Mouse (Mus musculus) intestine, embryonic 16.5 days (tissue): Measurements from ENCODE around the gene Nek6. TPM values are rescaled to one million over a fixed set of nuclear protein-coding genes. Genes with fewer than 3 reads are reported as not detected.

Source experiments
- ATAC-seq: fragments of 200-750 bp; cut with Nextera tagmentation; 2 replicates; pipeline ENCODE4 v1.8.0; 2017; ENCODE audit warnings: moderate TSS enrichment, moderate library complexity
- H3K27ac ChIP-seq: fragments of 300-500 bp; sonication (generic); 2 replicates; pipeline ENCODE4 v1.5.1; 2014; ENCODE audit warnings: mild to moderate bottlenecking, low read length
- H3K27me3 ChIP-seq: fragments of 300-500 bp; sonication (generic); replicated peaks from 2 replicates; pipeline ENCODE4 v1.6.1; 2014; ENCODE audit warnings: low read length, control low read depth, mixed read lengths; ENCODE audit not compliant: control insufficient read depth, insufficient read depth
- H3K36me3 ChIP-seq: fragments of 300-500 bp; sonication (generic); 2 replicates; pipeline ENCODE4 v1.6.1; 2014; ENCODE audit warnings: low read length, control low read depth; ENCODE audit not compliant: control insufficient read depth, insufficient read depth
- H3K4me1 ChIP-seq: fragments of 300-500 bp; sonication (generic); 2 replicates; pipeline ENCODE4 v1.6.1; 2014; ENCODE audit warnings: low read length, control low read depth, mixed read lengths; ENCODE audit not compliant: control insufficient read depth, insufficient read depth
- H3K4me2 ChIP-seq: fragments of 300-500 bp; sonication (generic); 2 replicates; pipeline ENCODE4 v1.6.1; 2014; ENCODE audit warnings: low read depth, low read length, control low read depth
- H3K4me3 ChIP-seq: fragments of 300-500 bp; sonication (generic); 2 replicates; pipeline ENCODE4 v1.5.1; 2014; ENCODE audit warnings: mild to moderate bottlenecking, low read length
- H3K9ac ChIP-seq: fragments of 300-500 bp; sonication (generic); 2 replicates; pipeline ENCODE4 v1.6.1; 2014; ENCODE audit warnings: low read depth, low read length
- H3K9me3 ChIP-seq: fragments of 300-500 bp; sonication (generic); 2 replicates; pipeline ENCODE4 v1.6.1; 2016; ENCODE audit warnings: low read length, control low read depth; ENCODE audit not compliant: control insufficient read depth
- WGBS: fragments of 180-500 bp; shearing (Covaris S2); extraction: QIAGEN DNeasy Blood & Tissue Kit; methylation state at CpG from one replicate; pipeline ENCODE4 v1.1.7; 2014; 5-methylcytosine and 5-hydroxymethylcytosine counted together
- microRNA-seq: library from miRNA; unstranded; fragments of <30 nt; microRNA quantifications from one replicate; pipeline ENCODE4, GENCODE M21; 2016
- polyA plus RNA-seq: library from polyadenylated mRNA; unstranded; fragments of >200 nt; fragmentation: Nextera tagmentation; extraction: Ambion mirVana; gene quantifications from 2 replicates; pipeline ENCODE4 v1.2.1, GENCODE M21; 2015

The Nek6 gene
- polyA plus RNA-seq, 1 experiment from 2014 or later, result 124 TPM

DNA sequence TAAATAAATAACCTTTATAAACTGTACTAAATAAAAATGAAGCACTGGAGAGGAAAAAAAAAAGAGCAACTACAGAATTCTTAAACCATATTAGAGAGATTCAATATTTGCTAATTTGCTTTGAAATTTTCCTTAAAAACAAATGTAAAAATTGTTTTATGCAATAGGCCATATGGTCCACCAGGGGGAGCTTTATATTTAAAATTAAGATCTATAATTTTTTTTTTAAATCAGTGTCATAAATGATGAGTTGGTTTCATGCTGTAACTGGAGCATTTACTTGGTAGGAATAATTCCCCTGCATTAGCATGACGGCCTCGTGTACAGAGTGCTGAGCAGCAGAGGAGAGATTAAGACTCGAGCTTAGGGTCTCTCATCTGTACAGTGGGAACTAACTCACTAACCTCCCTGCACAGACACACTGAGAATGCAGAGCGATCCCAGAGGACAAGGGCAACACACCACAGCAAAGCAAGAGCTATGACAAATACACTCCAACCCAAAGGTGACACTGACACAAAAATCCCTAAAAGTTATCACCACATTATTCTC, 126.3 kb downstream of the Nek6 start:
- H3K4me1 ChIP-seq, result peaks cover 2% of the 10 kb centered on the region
- no peaks in the 10 kb centered on the region for H3K27me3 ChIP-seq
- 72% methylated on average over 4 of the region's 4 CpGs for WGBS
- H3K27ac ChIP-seq, result no peak overlapping the region
- no peak overlapping the region for H3K4me2 ChIP-seq
- ATAC-seq, result no peak
- no peak overlapping the region for H3K9ac ChIP-seq
- no peaks in the 10 kb centered on the region for H3K9me3 ChIP-seq
- H3K4me3 ChIP-seq, result no peak overlapping the region
- H3K36me3 ChIP-seq, result 0 out of 2 replicates have a peak, but pooled peaks cover 6% of the 10 kb centered on the region

DNA sequence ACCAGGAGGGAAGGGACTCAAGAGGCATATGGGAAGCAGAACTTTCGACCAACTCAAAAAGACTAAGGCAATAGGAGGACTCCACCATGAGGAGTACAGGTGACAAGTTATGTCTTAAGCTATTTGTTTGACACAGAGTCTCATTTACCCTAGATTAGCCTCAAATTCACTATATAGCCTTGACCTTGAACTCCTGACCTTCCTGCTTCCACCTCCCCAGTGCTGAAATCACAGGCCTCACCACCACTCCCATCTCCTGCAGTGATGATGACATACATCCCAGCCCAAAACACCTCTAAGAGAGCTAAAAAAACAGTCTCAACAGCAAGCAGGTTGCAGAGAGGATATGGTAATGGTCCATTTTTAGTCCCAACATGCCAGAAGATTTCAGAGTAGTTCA, 130.3 kb downstream of the Nek6 start:
- 88% methylated on average over 1 of the region's 1 CpGs for WGBS
- ATAC-seq, result no peak
- H3K4me3 ChIP-seq, result no peak overlapping the region
- no peak overlapping the region for H3K9ac ChIP-seq
- H3K27ac ChIP-seq, result no peak overlapping the region
- no peak overlapping the region for H3K4me2 ChIP-seq
- no peaks in the 10 kb centered on the region for H3K27me3 ChIP-seq
- no peaks in the 10 kb centered on the region for H3K36me3 ChIP-seq
- H3K9me3 ChIP-seq, result no peaks in the 10 kb centered on the region
- peaks cover 6% of the 10 kb centered on the region for H3K4me1 ChIP-seq

DNA sequence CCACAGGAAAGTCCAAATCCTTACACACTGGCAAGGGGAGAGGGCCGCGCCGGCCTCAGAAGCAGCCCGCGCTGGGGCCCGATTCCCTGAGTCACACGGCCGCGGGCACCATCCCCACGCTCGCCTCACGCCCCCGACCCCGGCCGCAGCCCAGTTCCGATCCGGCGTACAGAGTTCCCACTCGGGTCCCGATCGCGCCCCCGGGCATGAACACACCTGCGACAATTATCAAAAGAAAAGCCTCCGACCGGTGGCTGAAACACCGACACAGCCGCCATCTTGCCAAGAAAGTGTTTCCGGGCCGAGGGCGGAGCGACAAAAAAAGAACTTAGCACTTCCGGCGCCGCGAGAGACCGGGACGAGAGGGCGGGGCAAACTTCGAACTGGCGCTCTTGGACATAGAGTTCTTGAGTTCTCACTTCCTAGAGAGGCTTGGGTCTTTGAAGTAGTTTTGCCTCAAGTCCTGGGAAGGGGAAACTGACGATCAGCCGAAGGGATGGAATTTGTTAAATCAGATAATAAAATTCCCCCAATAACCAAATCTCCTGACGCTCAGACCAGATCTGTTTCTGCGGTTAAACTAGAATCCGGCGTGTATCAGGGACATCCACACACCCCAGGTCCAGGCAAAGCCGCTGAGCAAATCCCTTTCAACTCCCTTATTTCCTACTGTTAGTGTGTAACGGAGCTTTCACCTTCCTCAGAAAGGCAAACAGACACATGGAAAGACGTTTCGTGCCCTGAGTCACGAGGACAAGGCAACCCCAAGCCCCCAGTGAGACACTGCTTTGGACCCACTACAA, 132.4 kb downstream of the Nek6 start, which contains the start of gene Psmb7:
TSS of gene Psmb7 (minus strand) at position 463 of the 803 bp plus-strand sequence.
- peak within 1 kb of the TSS; percentile 90 for H3K4me3 ChIP-seq
- no peaks in the 10 kb centered on the region for H3K9me3 ChIP-seq
- WGBS, result 3% methylated on average over 52 of the region's 52 CpGs
- peak within 1 kb of the TSS; percentile 82 for H3K4me2 ChIP-seq
- peak within 1 kb of the TSS; percentile 89 for H3K9ac ChIP-seq
- H3K36me3 ChIP-seq, result no peaks in the 10 kb centered on the region
- peaks cover 6% of the 10 kb centered on the region for H3K4me1 ChIP-seq
- ATAC-seq, result peak; percentile 93
- H3K27me3 ChIP-seq, result no peaks in the 10 kb centered on the region
- peak within 1 kb of the TSS; percentile 35; the same call in 1 of the 2 replicates for H3K27ac ChIP-seq

Small RNA genes lying within 50 kb of the gene (microRNA-seq; reads per million reads assigned to microRNA genes)
- gene Gm27634, result not detected

Other genes with a start within 250 kb of the Nek6 start
- gene Dennd1a, start 224.3 kb upstream of the Nek6 start, polyA plus RNA-seq, result 9.6 and 11.1 TPM in 2 replicates
- 0.05 TPM in 1 of 2 replicates, not detected in the other for gene Lhx2, start 172.4 kb upstream of the Nek6 start, polyA plus RNA-seq
- gene Psmb7, start 132.4 kb downstream of the Nek6 start, polyA plus RNA-seq, result 214 and 234 TPM in 2 replicates
- gene Nr5a1, start 202.9 kb downstream of the Nek6 start, polyA plus RNA-seq, result 0.11 and 1.3 TPM in 2 replicates